Mouse (Mus musculus): ENCODE data around the gene D230025D16Rik.

DNA sequence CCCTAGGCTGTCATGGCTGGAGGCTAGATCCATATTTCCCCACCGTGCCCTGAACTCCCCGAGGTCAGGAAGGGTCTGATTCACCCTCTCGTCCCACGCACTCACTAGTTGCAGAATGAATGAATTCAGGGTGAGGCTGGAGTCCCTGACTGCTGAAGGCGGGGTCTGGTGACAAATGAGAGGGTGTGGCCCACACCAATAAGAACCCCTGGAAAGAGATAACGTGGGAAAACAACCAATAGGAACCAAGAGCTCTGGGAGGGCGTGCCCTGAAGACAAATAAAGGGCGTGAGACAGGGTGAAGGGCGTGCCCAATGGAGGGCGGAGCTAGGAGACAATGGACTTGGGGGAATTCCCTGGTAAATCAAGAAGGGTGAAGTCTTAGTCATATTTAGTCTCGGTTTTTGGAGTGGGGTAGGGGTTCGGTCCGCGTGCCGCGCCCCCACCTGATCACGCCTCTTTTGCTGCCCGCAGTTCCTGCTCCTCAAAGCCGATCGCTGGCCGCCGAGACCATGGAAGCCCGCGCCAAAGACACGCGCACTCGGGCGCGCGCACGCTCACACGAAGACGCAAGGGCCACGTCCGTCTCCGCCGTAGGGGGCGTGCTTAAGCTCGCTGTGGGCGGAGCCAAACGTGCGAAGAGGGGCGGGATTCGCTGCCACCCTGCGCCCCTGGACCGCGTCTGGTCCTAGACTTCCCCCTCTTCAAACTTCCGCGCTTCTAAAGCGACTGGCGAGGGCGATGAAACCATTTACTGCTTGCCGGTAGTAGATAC, 64.2 kb downstream of the D230025D16Rik start:
- TF ChIP-seq CTCF (conservative IDR thresholded peaks at IDR 0.05; ENCODE audit: low read length) (no peak), POU5F1 (IDR thresholded peaks at IDR 0.05; ENCODE audit: borderline replicate concordance, low read length) (no peak)

Measured in E14TG2a.4 (cell line).